Mouse (Mus musculus) cerebellum, adult 9-10 months (tissue): ENCODE data around the gene Blzf1.
A peak's percentile ranks its signal among the peaks of the same experiment; 100 is the strongest.

Experiments used
- DNase-seq: peaks from one replicate; pipeline ENCODE4 v3.0.0; 2022

The Blzf1 gene

DNA sequence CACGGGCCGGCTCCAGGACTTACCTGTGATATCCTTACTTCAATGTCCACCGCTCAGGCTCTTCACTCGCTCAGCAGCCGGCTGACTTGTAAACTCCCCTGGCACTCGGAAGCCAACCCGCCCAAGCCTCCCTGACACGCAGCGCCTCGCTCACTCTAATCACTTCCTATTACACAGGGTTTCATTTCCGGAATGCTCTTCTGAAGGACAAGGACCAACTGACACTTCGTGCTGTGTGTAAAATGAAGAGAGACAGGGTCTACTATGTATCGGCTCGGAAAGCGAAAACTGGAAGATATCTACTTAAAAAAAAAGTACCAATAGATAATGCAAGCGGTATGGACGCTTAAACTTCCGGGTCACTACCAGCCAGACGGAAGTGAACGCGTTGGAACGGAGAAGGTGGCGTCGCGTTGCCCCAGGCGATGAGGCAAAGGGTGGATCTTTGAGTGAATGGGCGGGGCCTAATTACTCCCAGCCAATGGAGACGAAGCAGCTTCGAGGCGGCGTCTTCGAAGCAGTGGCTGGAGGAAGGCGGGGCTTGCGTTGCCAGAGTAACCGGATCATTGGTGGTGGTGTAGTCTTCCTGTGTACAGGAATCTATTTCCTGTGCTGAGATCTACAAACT is at the start of gene Blzf1:
Gene Blzf1, minus strand, starts transcription at position 366 of the 628 bp plus-strand sequence.
- peak; percentile 97 for DNase-seq

DNA sequence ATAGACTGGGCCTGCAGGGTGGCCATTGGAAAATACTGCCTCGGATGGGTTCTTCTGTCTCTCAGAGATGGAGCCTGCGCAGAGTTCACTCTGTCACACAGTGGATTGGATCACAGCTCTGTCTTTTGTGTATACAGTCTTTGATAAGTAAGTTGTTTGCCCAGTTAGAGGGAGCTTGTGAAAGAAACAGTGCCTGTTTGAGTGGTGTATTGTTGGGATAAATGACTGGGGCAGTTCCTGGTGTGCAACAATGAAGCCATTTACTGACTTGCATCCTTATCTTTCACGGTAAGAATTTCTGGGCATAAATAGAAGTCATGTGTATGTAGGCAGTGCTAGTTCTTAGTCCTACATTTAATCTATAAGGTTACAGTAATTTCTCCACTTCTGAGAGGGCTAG is 46.2 kb upstream of the Blzf1 start:
- no peak for DNase-seq

DNA sequence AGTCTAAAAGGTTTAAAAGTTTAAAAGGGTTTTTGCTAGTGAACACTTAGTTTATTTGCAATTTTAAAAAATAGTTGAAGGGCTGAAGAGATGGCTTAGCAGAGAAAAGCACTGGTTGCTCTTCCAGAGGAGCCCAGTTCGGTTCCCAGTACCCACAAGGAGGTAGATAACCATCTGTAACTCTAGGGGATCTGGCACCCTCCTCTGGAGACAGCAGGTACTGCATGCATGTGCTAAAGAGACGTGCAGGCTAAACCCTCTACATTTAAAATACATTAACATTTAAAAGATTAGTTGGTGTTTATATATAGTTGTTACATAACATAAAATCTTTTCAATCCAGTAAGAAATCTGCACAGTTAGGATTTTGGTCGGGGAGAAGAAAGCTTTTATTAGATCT is 34.9 kb upstream of the Blzf1 start:
- no peak for DNase-seq

DNA sequence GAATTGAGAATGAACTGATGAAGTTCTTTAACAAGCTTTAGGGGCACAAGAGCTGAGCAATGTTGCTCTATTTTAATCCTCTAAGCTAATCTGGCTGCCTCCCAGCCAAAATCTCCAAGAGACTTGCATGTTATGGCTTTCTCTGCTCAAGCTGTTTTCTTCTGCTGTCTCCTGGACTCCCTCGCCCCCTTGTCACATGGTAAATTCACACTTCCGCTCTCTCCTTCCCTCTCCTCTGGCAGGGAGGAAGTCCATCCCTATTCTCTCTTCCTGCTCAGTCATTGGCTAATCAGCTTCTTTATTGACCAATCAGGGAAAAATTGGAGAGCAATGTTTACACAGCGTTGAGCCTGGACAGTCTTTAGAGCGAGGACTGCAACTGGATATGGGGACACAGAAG is 28.6 kb upstream of the Blzf1 start:
- no peak for DNase-seq

DNA sequence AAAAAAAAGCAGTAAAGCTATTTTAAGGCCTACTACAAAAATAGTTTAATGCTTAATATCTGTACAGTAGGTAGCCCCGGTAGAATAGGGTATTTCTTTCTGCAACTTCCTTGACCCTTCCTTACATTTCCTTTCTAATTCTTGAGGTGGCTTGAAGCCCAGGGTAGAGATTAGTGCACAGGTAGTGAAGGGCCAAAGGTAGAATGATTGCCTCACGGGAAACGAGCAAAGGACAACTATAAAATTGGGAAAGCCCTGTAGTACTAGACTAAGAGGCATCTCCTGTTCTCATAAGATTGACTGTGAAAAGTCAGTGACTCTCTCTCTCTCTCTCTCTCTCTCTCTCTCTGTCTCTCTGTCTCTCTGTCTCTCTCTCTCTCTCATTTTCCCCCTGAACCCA is 28.1 kb upstream of the Blzf1 start:
- DNase-seq = no peak

DNA sequence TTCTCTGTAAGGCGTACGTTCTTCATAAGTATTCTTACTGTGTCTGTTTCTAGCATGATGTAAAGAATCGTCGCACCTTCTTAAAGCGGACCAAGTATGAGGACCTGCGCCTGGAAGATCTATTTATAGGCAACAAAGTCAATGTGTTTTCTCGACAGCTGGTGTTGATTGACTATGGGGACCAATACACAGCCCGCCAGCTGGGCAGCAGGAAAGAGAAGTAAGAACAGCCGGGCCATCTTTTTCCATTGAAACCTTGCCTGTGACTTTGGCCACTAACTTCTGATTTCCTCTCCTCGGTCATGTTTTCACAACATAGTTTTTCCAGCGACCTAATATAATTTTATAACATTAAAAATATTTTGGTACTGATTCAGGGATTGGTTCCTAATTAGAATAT is 25.3 kb upstream of the Blzf1 start:
- DNase-seq = no peak

DNA sequence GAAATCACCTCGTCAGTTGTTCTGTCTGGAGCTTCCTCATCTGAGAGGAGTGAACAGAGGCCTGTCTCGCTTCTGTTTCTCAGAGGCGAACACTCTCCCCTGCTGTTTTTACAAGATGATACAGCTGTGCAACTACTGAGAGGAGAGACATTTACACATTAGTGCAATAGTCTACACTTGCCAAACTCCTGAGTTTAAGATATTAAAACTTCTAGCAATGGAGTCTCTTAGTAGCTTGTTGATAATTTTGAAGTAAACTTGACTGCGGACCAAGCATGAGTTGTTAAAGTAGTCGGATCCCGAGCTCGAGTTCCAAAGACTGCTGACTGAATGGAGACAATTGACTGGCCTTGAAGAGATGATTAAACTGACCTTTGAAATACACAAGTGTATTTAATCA is 20.5 kb upstream of the Blzf1 start:
- no peak for DNase-seq

DNA sequence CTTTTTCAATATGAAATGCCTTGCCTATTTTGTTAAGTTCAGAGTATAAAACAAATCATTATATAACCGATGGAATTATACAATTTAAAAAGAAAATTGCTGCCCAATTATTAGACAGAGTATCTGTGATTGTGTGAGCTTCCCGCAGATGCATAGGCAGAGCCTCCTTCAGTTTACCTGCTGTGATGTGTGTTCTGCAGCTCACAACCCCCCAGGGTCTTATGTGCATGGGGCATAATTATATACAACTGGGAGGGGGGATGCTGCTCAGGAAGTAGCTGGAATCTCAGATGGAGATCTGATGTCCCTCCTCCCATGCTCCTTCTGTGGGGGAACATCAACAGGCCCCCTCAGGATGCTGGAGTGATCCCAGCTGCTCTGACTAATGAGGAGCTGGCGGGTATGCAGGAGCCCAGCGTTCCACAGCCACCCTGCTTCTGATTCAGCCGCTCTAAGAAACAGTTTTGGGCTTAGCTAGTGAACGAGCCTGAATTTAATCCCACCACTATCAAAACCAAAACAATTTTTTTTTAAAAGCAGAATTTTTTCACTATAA is 19.4 kb upstream of the Blzf1 start:
- no peak for DNase-seq

DNA sequence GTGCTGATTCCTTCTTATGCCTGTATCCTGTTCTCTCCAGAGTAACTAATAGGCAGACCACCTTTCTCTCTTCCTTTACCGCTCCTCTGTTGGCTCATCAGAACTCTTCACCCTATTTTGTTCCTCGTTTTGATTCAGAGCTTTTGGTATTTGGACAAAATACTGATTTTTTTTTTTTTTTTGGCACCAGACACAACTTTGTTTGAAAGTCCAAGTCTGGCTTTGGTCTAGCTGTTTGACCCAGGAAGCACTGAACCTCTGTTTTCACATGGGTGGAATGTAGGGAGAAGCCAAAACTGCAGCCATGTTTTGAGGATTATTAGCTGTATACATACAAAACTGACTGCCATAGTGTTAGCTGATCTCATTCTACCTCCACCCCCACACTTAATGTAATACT is 17.6 kb upstream of the Blzf1 start:
- no peak for DNase-seq

DNA sequence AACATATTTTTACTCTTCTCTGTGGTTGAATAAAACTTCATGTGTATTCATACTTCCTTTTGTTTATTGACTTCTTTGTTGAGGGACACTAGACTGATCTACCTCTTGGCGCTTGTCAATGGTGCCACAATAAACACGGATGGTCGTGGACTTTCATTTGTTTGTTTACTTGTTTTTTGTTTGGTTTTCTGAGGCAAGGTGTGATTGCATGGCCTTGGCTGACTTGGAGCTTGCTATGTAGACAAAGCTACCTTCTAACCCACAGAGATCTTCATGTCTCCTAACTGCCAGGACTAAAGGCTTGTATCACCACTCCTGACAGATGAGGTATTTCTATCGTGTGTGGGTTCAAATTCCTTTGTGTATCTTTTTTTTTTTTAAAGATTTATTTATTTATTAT is 16.9 kb upstream of the Blzf1 start:
- DNase-seq = no peak

DNA sequence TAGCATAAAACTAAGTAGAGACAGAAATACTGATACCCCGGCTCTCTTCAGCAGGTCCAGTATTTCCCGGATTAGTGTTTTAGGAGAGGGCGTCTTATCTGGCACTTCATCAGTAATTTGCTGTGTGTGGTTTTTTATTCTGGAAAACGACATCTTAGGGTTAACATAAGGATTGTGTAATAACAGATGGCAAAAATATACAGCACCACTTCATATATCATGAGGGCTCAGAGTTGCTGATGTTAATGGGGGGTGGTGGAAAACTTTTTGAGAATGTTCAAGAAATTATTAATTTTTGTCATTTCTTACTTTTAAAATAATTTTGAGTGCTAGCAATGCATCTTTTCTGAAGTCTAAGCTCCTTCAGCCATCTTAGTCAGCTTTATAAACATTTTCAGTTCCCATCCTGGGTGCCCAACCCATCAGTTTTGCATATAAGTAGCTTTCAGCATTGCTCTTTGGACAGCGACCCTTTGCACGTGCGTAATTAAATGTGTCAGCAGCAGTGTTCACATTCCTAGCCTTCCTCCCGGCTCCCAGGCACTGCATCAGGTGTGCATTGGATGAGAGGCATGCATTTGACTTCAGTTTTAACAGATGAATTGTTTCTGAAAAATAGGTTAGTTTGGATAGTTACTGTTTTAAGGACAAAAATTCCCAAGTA is 15.8 kb upstream of the Blzf1 start:
- DNase-seq = no peak

DNA sequence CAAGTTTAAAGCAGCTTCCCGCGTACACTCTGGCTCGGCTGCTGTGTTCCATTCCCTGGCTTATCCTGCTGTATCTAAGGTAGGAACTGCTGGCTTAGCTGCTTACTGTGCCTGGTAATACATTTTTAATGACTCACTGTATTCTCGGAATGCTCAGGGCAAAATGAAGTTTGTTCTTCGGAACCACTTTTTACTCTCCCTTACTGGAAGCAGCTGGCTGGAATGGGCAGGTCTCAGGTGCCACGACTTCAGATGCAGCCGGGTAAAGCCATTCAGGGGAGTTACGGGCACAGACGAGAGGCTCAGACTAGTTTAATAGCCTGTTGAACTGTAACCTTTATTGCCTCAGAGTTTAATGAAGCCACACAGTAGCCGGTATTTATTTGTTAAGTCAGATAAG is 14.1 kb upstream of the Blzf1 start:
- DNase-seq = no peak

DNA sequence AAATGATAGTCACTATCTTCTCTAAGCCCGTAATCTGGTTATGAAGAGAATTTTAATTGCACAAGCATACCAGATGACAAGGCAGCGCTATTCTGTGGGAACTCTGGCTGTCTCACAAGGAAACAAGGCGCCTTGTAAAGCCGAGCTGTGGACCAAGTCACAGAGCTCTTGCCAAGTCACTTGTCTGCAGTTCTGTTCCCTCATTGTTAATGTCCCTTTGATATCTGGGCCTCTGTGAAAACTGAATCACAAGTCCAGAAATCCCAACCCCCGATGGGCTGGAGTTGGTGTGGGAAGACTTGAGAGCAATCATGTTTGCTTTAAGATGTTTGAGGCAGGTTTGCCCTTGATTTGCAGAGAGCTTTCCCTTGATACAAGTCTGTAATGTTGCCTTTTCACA is 13.4 kb upstream of the Blzf1 start:
- DNase-seq = no peak

DNA sequence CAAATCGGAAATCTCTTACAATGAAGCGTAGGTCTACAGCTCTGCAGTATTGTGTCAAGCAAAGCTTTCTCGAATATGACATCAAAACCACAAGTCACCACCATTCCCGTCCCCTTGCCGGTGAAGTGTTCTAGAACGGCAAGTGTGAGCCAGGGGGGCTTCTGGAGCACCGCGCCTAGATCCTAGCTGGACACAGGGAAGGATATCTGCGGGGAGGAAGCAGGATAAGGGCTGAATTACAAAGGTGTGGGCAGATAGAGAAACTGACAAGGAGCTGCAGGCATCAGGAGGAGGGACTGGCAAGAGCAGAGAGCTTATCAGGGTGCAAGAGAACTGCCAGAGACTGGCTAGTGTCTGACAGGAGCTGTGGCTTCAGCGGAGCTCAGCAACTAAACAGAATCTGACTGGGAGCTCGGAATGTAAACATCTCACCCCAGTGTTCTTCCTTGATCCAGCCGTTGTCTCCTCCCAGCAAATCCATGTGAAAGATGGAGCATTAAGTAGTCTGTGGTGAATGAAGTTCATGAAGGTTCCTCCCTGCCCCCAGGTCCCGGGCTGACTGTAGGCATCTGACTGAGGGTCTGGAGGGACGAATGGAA is 12.4 kb upstream of the Blzf1 start:
- DNase-seq = no peak

DNA sequence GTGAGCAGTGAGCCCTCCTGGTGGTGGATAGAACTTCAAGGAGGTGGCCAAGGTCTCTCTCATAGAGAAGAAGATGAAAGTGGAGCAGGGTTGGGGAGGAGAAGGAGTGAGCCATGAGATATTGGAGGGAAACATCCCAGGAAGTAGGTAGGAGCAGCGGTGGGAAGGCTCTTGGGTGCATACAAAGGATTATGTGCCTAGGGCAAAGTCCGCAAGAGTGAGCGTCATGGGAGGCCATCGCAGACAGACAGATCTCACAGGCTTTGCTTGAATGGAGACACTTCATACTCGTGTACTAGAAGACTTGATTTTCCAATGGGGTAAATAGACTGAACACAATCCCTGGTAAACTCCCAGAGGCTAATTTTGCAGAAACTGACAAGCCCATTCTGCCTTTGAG is 11.2 kb upstream of the Blzf1 start:
- DNase-seq = no peak

DNA sequence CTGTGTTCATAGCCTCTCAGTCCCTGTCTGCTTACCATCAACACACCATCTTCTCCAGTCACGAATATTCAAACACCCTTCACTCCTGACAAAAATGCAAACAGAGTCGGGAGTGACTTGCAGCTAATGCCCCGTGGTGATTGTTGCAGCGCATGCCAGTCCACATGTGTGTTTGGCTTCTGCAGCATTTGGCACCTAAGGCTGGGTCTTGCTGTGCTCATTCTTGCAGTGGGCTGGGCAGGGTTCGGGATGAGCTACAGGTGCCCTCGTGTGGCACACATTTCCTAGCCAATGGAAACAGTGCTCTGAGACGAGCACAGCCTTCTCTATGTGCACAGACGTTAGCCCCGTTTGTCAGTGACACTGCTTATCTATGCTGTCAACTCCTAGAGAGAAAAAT is 10.0 kb upstream of the Blzf1 start:
- no peak for DNase-seq

DNA sequence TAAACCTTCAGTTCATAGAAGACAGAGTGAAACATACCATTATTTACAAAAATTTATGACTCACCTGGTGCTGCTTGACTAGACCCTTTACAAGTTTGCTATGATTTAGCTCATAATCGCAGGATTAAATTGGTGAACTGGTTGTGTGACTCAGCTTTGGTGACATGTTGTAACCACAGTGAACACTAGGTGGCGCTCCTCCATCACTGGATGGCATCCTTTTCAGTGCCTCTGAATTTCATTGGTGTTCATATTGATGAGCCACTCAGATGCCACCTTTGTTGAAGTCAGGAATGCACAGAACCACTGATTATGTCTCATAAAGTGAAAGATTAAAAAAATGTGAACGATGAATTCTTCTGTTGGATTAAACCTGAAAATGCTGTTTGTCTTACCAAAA is 9.4 kb upstream of the Blzf1 start:
- DNase-seq = peak; percentile 71

DNA sequence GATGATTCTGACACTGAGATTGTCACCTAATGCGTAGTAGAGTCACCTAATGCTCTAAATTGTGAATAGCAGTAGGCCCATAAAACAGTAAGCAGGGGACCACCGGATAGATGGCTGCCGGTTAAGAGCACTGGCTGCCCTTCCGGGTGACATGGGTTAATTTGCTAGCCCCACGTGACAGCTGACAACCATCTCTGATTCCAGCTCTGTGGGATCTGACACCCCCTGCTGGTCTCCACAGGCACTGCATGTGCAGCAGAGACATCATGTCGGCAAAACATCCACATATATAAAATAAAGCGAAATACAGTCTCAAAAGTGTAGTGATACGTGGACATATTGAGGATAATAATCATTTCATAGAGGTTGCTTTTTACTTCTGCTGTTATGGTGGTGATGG is 8.0 kb upstream of the Blzf1 start:
- DNase-seq = peak; percentile 35

DNA sequence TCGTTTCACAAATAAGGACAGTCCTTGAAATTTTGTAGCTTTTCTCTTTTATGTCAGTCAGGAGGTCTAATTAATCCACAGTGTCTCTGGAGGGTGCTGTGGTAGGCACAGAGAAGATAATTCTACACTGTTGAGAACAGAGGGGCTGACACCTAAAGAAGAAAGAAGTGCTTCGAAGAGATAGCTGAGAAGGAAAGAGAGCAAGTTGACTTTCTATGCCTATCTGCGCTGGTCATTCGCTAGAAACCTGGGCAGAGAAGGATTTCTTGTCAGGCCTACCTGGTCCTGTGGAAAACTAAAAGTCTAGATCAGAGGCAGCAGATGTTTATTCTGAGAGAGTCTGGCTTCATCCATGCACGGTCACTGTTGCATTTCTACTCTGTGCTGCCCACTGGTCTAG is 6.8 kb upstream of the Blzf1 start:
- no peak for DNase-seq

DNA sequence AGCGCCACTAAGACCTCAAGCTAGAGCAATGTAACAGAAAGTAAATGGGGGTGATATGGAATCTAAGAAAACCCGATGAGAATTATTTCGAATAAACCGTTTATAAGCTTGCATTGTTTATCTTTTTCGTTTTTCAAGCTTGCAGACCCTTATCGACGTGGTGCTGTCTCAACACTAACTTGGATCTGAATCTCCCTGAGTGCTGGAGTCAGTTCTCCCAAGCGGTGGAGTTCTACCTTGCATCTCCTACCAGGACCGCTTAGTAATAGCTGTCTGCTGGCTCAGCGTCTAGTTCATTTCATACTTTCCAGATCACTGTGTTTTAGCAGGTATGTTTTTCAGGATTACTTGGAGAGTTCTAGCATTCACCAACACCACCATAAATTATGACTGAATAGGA is 633 bp upstream of the Blzf1 start:
- peak; percentile 37 for DNase-seq

DNA sequence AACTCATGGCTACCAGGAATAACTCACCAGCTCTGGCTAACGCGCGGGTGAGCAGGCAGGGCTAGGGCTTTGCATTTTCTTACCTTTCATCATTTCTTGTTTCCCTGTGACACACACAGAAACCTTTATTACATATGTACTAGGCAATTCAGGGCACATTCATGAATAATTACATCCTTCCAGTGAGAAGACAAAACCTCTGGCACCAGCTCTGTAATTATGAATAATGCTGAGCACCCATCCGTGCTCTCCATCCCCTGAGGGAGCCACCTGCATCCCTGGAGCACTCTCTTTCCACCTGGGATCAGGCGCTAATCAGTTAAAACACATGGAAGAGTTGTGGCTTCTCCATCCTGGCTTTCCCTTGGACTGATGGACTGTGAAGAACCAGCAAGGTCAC is 3.5 kb downstream of the Blzf1 start, which contains the start of gene Nme7:
Gene Nme7, plus strand, starts transcription at position 301 of the 400 bp plus-strand sequence.
- DNase-seq = no peak

DNA sequence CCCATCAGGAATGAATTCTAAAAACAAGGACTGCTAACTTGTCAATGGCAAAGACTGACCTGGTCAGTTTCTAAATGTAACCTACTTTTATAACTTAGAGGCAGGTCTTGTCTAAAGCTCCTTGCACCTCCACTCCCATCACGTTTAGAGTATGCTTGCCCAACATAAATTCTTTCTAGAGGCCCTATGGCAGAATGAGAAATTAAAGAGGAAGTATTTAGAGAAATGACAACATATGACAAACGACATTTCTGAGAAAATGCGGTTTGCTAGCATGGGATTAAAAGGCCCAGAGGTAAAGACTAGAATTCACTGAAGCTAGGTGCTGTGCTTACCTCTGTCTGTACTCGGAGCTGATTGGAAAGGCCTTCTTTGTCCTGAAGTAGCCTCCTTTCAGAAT is 5.3 kb downstream of the Blzf1 start:
- no peak for DNase-seq

DNA sequence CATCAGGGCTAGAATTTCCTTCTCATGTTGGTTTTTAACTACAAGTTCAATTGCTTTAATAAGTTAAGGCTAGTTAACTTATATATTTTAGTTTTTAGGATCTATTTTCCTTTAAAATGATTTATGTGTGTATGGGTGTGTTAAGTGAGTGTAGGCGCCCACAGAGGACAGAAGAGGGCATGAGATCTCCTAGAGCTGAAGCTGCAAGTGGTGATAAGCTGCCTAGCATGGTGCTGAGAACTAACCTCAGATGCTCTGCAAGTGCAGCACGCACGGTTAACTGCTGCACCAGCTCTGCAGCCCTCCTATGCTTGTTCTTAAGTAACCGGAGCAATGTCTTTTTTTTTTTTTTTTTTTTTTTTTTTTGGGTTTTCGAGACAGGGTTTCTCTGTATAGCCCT is 10.8 kb downstream of the Blzf1 start:
- no peak for DNase-seq

DNA sequence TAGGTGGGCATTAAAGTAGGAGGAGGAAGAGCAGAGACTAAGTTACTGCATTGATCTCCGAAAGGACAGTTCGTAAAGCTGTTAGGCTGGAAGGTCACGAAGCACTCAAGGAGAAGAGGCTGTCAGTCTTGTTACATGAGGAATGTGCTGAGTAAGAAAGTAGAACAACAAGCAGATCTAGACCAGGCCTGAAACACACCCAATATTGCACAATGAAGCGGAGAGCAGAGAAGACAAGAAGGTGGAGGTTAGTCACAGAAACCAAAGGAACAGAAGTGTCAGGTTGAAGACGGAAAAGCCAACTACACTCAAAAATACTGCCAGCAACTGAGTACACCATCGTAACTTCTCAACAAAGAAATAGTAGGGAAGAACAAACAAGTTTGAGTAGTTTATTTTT is 13.2 kb downstream of the Blzf1 start:
- DNase-seq = no peak
